Mouse (Mus musculus): ENCODE measurements around the gene 4930558K02Rik.

DNA sequence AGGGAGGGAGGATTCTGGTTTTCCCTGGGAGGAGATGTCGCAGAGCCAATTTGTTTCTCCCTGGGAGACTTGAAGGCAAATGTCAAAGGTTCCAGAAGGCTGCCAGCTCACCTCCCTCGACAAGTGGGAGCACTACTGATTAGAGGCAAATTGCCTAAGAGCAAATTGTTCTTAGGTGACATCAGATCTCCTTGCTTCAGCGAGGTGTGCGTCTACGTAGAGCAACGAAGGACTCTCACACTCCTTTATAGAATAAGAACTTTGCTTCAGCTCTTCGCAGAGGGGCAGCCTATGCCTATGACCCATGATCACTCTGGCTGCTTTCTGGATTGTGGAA lies 65.8 kb downstream of the 4930558K02Rik start:
- no peak for TF ChIP-seq POLR2A (IDR thresholded peaks at IDR 0.05; ENCODE audit: insufficient read length, low read depth)
- no peak for TF ChIP-seq MYOD1 (IDR thresholded peaks at IDR 0.05; ENCODE audit: control insufficient read depth in 1 of 3, insufficient read length in 2 of 3, low read depth in 2 of 3)
- TF ChIP-seq TCF12 (IDR thresholded peaks at IDR 0.05; ENCODE audit: insufficient read depth, poor library complexity, severe bottlenecking), result no peak
- TF ChIP-seq E2F4 (IDR thresholded peaks at IDR 0.05; ENCODE audit: insufficient read depth), result no peak
- no peak for TF ChIP-seq CEBPB (IDR thresholded peaks at IDR 0.05; ENCODE audit: insufficient read depth, poor library complexity, severe bottlenecking)
- TF ChIP-seq TCF3 (IDR thresholded peaks at IDR 0.05; ENCODE audit: insufficient read length, low read depth), result no peak
- no peak for TF ChIP-seq MYOG (IDR thresholded peaks at IDR 0.05; ENCODE audit: control insufficient read depth in 1 of 3, insufficient read depth in 1 of 3, insufficient read length in 2 of 3, low read depth in 2 of 3)
- no peak for TF ChIP-seq POLR2AphosphoS2 (IDR thresholded peaks at IDR 0.05; ENCODE audit: insufficient read length, low read depth)
- TF ChIP-seq MAX (IDR thresholded peaks at IDR 0.05; ENCODE audit: low read depth), result no peak
- no peak for TF ChIP-seq SRF (IDR thresholded peaks at IDR 0.05; ENCODE audit: control insufficient read depth, insufficient read length, low read depth)
- no peak for TF ChIP-seq REST (IDR thresholded peaks at IDR 0.05; ENCODE audit: insufficient read depth, insufficient read length)
